Mouse (Mus musculus) C2C12 (cell line): Measurements from ENCODE around the gene Zfp422. TPM values are rescaled to one million over a fixed set of nuclear protein-coding genes. Genes with fewer than 3 reads are reported as not detected.

Source experiments
- H3K27me3 ChIP-seq: one replicate; pipeline ENCODE4 v1.6.1; 2011; ENCODE audit not compliant: control insufficient read depth, insufficient read depth, insufficient read length
- H3K36me3 ChIP-seq: one replicate; pipeline ENCODE4 v1.6.1; 2011; ENCODE audit not compliant: control insufficient read depth, insufficient read depth
- H3K4me3 ChIP-seq: one replicate; pipeline ENCODE4 v1.5.1; 2011; ENCODE audit warnings: mild to moderate bottlenecking, control low read depth; ENCODE audit not compliant: poor library complexity, insufficient read depth, severe bottlenecking
- H3K79me2 ChIP-seq: one replicate; pipeline ENCODE4 v1.6.1; 2011; ENCODE audit not compliant: control insufficient read depth, insufficient read depth
- H3K79me3 ChIP-seq: one replicate; pipeline ENCODE4 v1.6.1; 2011; ENCODE audit warnings: low read depth, control low read depth
- H3ac ChIP-seq: one replicate; pipeline ENCODE3; 2011; ENCODE audit warnings: low read depth; ENCODE audit not compliant: control insufficient read depth, insufficient read length
- CEBPB ChIP-seq: IDR thresholded peaks from one replicate; pipeline ENCODE4 v1.6.1; 2011; ENCODE audit warnings: low read depth, mild to moderate bottlenecking, control low read depth, moderate library complexity
- CTCF ChIP-seq: IDR thresholded peaks from one replicate; pipeline ENCODE4 v1.5.1; 2011; ENCODE audit not compliant: control insufficient read depth, insufficient read depth, insufficient read length
- FOSL1 ChIP-seq: IDR thresholded peaks from one replicate; pipeline ENCODE4 v1.8.0; 2011; ENCODE audit warnings: mild to moderate bottlenecking, low read length; ENCODE audit not compliant: poor library complexity, insufficient read depth, severe bottlenecking
- MAX ChIP-seq: IDR thresholded peaks from one replicate; pipeline ENCODE4 v1.6.1; 2011; ENCODE audit warnings: mild to moderate bottlenecking, control low read depth
- MYOD1 ChIP-seq: IDR thresholded peaks from one replicate; pipeline ENCODE4 v1.6.1; 2011; ENCODE audit warnings: low read depth; ENCODE audit not compliant: control insufficient read depth, insufficient read length
- MYOG ChIP-seq: IDR thresholded peaks from one replicate; pipeline ENCODE4 v1.6.1; 2011; ENCODE audit not compliant: control insufficient read depth, insufficient read length; ENCODE audit errors: extremely low read depth
- USF1 ChIP-seq: IDR thresholded peaks from one replicate; pipeline ENCODE4 v1.6.1; 2011; ENCODE audit warnings: low read depth, mild to moderate bottlenecking, control low read depth, moderate library complexity
- polyA plus RNA-seq: library from polyadenylated mRNA; unstranded; fragments of >200 nt; fragmentation: generic; extraction: Trizol; gene quantifications from one replicate; pipeline ENCODE4 v1.2.1, GENCODE M21; 2012; ENCODE audit warnings: missing spikeins

Zfp422 gene
- polyA plus RNA-seq, 1 experiment = 7.5 TPM

DNA sequence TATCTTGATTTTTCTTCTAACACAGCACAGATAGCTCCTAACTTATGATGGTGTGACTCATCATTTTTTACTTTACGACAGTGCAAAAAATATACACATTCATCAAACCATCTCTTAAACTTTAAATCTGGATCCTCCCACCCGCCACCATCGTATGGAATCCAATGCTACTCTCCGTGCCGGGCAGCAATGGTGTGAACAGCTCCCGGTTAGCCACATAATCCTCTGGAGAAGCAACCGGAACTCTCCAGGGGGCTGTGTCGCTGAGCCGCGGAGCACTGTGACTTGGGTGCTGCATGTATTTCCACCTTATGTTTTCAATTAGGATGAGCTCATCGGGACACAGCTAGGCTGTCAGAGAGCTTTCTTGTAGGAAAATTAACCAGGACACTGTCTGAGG, 14.1 kb upstream of the Zfp422 start:
- TF ChIP-seq MYOD1 = peak; percentile 20
- TF ChIP-seq CTCF = no peak
- Histone ChIP-seq H3K79me2 (no peaks in the 10 kb centered on the region), H3K36me3 (no peaks in the 10 kb centered on the region)

DNA sequence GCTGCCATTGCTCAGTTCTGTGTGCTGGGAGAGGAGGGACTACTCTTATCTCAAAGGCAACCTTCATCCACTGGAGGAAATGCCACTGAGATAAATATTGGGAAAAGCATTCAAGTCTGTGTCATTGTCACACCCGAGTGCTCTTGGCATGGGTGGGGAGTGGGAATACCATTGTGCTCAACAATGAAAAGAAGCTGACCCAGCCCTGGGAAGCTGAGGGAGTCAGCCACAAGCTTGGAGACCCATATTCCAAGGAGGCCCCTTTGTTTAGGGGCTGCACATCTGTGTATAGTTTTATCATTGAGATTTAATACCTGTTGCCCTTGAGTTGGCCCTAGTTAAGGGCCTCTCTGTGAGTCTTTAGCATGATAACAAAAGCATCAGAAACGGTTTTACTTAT, 10.9 kb upstream of the Zfp422 start:
- no peaks in the 10 kb centered on the region for H3K79me3 ChIP-seq
- no peaks in the 10 kb centered on the region for H3K79me2 ChIP-seq
- TF ChIP-seq FOSL1 (no peak), MYOD1 (no peak), USF1 (no peak), MAX (no peak)
- no peaks in the 10 kb centered on the region for H3K27me3 ChIP-seq
- H3ac ChIP-seq = no peak overlapping the region
- no peaks in the 10 kb centered on the region for H3K36me3 ChIP-seq
- no peak overlapping the region for H3K4me3 ChIP-seq

More for the DNA sequence above, 14.1 kb upstream of the Zfp422 start:
- H3K79me3 ChIP-seq = no peaks in the 10 kb centered on the region
- H3ac ChIP-seq = no peak overlapping the region
- H3K27me3 ChIP-seq = no peaks in the 10 kb centered on the region
- H3K4me3 ChIP-seq = no peak overlapping the region

DNA sequence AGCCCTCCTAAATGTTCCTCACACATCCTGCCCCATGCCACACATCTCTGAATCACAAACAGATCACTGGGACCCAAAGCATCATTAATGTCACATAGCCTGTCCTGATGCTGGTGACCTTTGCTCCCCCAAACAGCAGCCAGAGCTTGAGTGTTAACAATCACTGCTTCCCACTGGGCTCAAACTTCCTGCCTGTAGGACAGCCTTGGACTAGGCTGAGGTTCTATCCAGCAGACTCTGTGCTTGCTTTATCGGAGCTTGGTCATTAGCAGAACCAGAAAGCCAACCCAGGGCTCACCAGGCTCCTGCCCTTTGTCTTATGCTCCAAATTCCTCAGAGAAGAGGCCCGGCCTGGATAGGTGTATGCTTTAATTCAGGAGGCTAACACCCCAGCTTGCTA, 10.1 kb upstream of the Zfp422 start:
- Histone ChIP-seq H3K27me3 (no peaks in the 10 kb centered on the region), H3K79me2 (no peaks in the 10 kb centered on the region), H3ac (no peak overlapping the region), H3K79me3 (no peaks in the 10 kb centered on the region), H3K36me3 (no peaks in the 10 kb centered on the region), H3K4me3 (no peak overlapping the region)
- TF ChIP-seq USF1 (no peak), FOSL1 (no peak), CTCF (no peak), MYOD1 (no peak), CEBPB (no peak), MAX (no peak)

DNA sequence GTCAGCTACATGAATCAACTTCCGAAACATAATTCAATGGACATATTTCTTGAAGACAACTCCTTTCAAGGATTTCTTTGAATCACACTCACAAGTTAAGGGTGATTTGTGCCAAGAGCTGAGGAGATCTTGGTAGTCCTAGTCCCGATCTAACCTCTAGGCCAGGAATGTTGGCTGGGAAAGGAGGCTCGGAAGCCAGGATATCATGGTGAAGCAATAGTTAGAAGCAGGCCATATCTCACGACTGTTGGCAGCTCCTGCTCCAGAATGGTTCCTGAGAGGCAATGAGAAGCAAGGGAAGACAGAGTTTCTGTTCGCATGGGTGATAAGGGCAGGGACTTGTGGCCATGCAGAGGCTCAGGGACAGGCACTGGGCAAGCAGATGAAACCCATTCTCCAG, 8.7 kb upstream of the Zfp422 start:
- TF ChIP-seq MAX (no peak), MYOG (no peak), FOSL1 (no peak), CEBPB (no peak)
- H3K36me3 ChIP-seq = no peaks in the 10 kb centered on the region

DNA sequence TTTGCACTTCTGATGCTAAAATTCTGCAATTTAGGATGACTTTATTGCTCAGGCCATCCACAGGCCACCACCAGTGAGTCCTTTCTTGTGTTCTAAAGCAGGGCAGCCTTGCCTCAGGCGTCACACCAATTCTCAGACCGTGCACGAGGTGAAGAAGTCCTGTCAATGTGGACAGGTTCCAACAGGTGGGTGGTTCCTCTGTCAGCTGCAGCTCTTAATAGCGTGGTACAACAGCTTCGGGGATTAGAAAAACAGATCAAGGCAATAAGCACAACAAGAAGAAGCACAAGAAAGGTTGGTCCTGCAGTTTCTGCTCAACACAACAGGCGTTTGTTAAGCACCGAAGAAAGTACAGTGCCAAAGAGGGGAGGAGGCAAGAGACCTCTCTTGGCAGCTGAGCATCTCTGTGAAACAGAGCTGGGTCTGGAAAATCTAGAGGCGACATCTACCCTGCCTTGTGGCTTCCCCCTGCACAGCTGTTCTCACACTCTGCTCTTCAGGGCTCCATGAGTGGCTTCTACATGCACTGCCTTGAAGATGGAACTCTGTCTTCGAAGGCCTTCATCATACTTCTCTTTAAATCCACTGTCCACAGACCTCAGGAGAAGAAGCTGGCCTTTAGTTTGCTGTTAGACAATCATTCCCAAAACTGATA, 7.9 kb upstream of the Zfp422 start:
- Histone ChIP-seq H3K79me3 (no peaks in the 10 kb centered on the region), H3K27me3 (no peaks in the 10 kb centered on the region), H3K36me3 (no peaks in the 10 kb centered on the region), H3K4me3 (no peak overlapping the region), H3ac (no peak overlapping the region), H3K79me2 (no peaks in the 10 kb centered on the region)
- TF ChIP-seq MAX (no peak), MYOD1 (peak; percentile 9)

More for the DNA sequence above, 8.7 kb upstream of the Zfp422 start:
- Histone ChIP-seq H3K4me3 (no peak overlapping the region), H3K27me3 (no peaks in the 10 kb centered on the region), H3K79me2 (no peaks in the 10 kb centered on the region), H3ac (no peak overlapping the region), H3K79me3 (no peaks in the 10 kb centered on the region)

DNA sequence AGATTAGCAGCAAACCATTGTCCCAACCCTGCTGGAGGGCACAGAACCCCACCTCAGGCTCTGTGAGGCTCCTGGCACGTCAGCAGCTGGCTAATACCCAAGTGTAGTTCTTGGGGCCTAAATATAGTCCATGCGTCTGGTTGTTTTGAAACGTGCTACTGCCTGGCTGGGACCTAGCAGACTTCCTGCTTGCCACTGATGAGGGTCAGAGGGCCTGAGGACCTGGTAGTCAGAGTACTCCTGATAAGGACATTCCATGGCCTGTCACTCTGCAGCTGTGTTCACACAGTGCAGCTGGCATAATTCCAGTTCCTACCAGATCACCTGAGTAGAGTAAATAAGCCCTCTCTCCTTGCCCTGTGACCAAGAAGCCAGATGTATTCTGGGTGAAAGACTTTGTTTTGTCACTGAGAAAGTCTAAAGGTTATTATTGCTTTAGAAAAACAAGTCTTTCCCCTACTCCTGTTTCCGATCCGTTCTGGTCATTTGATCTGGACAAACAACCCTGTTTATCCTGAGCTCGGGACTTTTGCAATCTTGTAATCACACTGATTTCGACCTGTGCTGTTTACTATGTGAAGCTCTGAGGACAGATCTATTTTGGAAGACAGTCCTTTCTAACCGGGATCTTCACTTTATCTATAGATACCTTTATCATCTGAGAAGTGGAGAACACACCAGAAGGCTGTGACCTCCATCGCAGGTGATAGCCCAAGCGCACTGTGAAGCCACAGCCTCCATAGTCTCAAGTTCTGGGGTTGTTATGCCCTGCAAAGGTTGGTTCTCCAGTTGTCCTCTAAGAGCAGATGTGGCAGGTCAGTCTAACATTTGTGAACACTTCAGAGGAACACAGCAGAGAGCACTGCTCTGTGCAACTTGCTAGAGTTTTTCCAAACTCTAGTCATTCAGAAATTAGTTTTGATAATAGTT, 6.7 kb upstream of the Zfp422 start:
- Histone ChIP-seq H3K4me3 (no peak overlapping the region), H3ac (no peak overlapping the region), H3K79me3 (no peaks in the 10 kb centered on the region), H3K36me3 (no peaks in the 10 kb centered on the region), H3K27me3 (no peaks in the 10 kb centered on the region), H3K79me2 (no peaks in the 10 kb centered on the region)
- TF ChIP-seq CEBPB = no peak
- TF ChIP-seq FOSL1 = no peak
- TF ChIP-seq MAX = no peak
- no peak for TF ChIP-seq MYOG
- no peak for TF ChIP-seq CTCF
- no peak for TF ChIP-seq MYOD1
- no peak for TF ChIP-seq USF1
